Mouse (Mus musculus): ENCODE data around the gene Fbxl3. TPM values are rescaled to one million over a fixed set of nuclear protein-coding genes. Genes with fewer than 3 reads are reported as not detected.

Fbxl3 gene
- total RNA-seq, 2 experiments from 2014 or later, result 93.1 to 98.2 TPM

- DNase-seq (ENCODE audit: low spot score in 2 of 2), result no peak
Observed at GRCm38 (mm10) chr14:103048292-103049086, 50.9 kb downstream of the Fbxl3 start.

- DNase-seq (ENCODE audit: low spot score in 2 of 2), result no peak
Observed at GRCm38 (mm10) chr14:103046677-103047076, 52.7 kb downstream of the Fbxl3 start, which contains the start of gene Acod1. Gene Acod1, plus strand, starts transcription at chr14:103046977.

GRCm38 (mm10) chr14:103037016-103037415, 62.4 kb downstream of the Fbxl3 start:
- no peak for DNase-seq (ENCODE audit: low spot score in 2 of 2)

GRCm38 (mm10) chr14:103034076-103034475, 65.3 kb downstream of the Fbxl3 start:
- DNase-seq (ENCODE audit: low spot score in 2 of 2), result no peak

- peak in 1 of 2 experiments; percentile 8 for DNase-seq (ENCODE audit: low spot score in 2 of 2)
Observed at GRCm38 (mm10) chr14:103033271-103033823, 66.0 kb downstream of the Fbxl3 start.

Other genes starting within 250 kb of the Fbxl3 start
- 10 to 100 TPM; 45.2 to 48.6 TPM for gene Kctd12, start 116.9 kb downstream of the Fbxl3 start, total RNA-seq (2021)
- not detected for gene Acod1, start 52.6 kb downstream of the Fbxl3 start, total RNA-seq (2021)
- 10 to 100 TPM; 19.2 to 23.7 TPM for gene Cln5, start 29.4 kb downstream of the Fbxl3 start, total RNA-seq (2021)
- 10 to 100 TPM; 45.2 to 51.2 TPM for gene Mycbp2, start 247.2 kb upstream of the Fbxl3 start, total RNA-seq (2021)

Measured in adrenal gland, postnatal 4 days (tissue).